Mouse (Mus musculus): ENCODE results near the gene Ehbp1.

GRCm38 (mm10) chr11:22255418-22255817 lies 86.7 kb downstream of the Ehbp1 start:
- no peak for TF ChIP-seq GATA1 (IDR thresholded peaks at IDR 0.05; ENCODE audit: low read length)
- no peak for TF ChIP-seq TAL1 (IDR thresholded peaks at IDR 0.05; ENCODE audit: low read length)

Measured in erythroblast, embryonic 14.5 days (primary cell).